Mouse (Mus musculus) cerebellum, postnatal 36 days (tissue): ENCODE measurements around the gene Rgmb.

ENCODE experiments used
- DNase-seq, 2 experiments: peaks; one replicate each; pipeline ENCODE4 v3.0.0; 2021 to 2022; ENCODE audit warnings: mixed read lengths in 2 of 2

The Rgmb gene

DNA sequence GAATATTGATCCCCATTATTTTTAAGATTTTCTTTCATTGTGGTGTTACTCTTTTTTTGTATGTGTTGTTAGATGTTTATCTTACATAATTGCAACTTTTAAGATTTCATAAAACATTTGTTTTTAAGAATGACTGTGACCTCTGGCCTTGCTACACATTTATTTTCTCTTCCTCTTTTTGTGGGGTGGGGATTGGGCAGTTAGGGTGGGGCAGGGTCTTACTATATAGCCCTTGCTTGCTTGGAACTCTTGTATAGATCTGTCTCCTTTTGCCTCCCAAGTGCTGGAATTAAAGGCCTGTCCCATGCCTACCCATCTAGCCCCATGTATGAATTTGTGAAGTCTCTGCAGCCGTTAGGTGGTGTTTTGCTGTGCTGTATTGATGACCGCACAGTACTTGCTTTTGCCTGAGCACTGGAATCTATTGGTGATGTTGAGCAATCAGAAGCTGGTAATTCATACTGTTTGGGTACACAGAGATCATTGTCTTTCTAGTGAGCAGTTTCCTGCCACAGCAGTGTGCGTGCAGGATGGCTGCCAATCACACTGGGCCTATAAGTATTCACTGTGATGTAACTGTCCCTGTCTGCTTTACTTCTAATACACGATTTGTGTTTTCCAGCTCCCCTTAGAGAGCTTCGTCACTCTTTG, 56.1 kb downstream of the Rgmb start:
- DNase-seq, result no peak

- no peak for DNase-seq
These were observed 56.9 kb downstream of the Rgmb start for GRCm38 (mm10) chr17:15773956-15774355.

DNA sequence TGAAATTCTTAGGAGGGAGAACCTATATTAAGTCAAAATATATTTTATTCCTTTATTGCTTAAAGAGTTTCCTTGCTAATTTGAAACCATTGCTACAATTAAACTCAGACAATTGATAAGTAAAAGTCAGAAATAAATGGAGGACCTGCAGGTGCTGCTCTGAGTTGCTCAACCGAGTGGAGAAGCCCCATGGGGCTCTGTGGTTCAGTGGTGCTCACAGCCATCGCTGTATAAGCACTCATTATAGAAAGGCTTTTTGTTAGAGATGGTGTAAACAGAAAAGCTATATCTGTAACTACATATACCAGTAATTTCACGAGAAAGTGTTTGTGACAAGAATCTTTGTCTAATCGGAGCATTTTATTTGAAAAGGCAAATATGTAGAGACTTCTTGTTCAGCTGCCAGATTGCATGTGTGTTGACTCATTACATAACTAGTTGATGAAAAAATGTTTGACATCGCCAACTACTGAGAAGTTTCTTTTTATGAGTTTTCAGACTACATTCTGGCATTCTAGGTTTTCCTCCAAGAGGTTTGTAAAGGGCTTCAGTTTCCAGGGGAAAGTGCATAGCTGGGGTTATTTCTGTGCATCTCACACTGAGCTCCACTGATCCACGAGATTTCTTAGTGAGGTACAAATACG, 61.6 kb downstream of the Rgmb start:
- no peak for DNase-seq

DNA sequence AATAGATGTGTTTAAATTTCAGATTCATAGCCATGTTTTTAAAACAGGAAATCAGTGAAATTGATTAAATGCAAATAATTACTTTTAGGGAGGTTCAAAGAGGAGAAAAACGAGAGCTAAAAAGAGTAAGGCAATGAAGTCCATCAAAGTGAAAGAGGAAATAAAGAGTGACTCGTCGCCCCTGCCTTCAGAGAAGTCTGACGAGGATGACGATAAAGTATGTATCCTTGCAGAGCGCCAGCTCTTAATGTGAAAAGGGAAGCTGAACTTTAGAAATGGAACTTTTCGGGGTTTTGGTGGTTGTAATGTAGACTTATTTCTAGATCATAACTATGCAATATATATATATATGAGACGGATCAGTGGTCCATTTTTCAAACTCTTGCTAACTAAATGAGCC, 69.6 kb downstream of the Rgmb start:
- DNase-seq, result no peak
